Mouse (Mus musculus) urinary bladder, postnatal 36 days (tissue): ENCODE results near the gene Vmn1r193.
"Not testable (repeated sequence)": the region's sequence is repeated elsewhere in the genome, so short reads cannot be mapped to it uniquely, and the experiment has no call there.

Experiments used
- DNase-seq, 2 experiments: peaks; one replicate each; pipeline ENCODE4 v3.0.0; 2022; ENCODE audit warnings: low spot score in 2 of 2, mixed read lengths in 1 of 2

Gene Vmn1r193

GRCm38 (mm10) chr13:22223060-22223459, at the start of gene Vmn1r193:
Vmn1r193 (minus strand) TSS chr13:22223160.
- DNase-seq = not testable (repeated sequence)

- DNase-seq = no peak
These were observed 48.8 kb upstream of the Vmn1r193 start for GRCm38 (mm10) chr13:22271721-22272120.

- DNase-seq = not testable (repeated sequence)
These were observed 47.3 kb upstream of the Vmn1r193 start, which contains the start of gene Vmn1r195 for GRCm38 (mm10) chr13:22270222-22270621. Vmn1r195 (plus strand) TSS chr13:22270522.

- no peak for DNase-seq
These were observed 21.0 kb upstream of the Vmn1r193 start, which contains the start of gene Vmn1r194 for GRCm38 (mm10) chr13:22243915-22244314. Vmn1r194 (plus strand) TSS chr13:22244215.

- DNase-seq = not testable (repeated sequence)
These were observed 30.2 kb downstream of the Vmn1r193 start for GRCm38 (mm10) chr13:22192756-22193155.

GRCm38 (mm10) chr13:22191041-22191440, 31.9 kb downstream of the Vmn1r193 start, which contains the start of gene Vmn1r192:
Vmn1r192 (minus strand) TSS chr13:22191141.
- DNase-seq = no peak

GRCm38 (mm10) chr13:22190385-22190784, 32.6 kb downstream of the Vmn1r193 start:
- DNase-seq = no peak

- no peak for DNase-seq
These were observed 33.6 kb downstream of the Vmn1r193 start for GRCm38 (mm10) chr13:22189313-22189712.

- no peak for DNase-seq
These were observed 39.1 kb downstream of the Vmn1r193 start, which contains the start of gene Vmn1r191 for GRCm38 (mm10) chr13:22183869-22184268. Vmn1r191 (minus strand) TSS chr13:22183969.

GRCm38 (mm10) chr13:22168416-22168815, 54.5 kb downstream of the Vmn1r193 start:
- DNase-seq = no peak
